Mouse (Mus musculus) heart, postnatal 10 days (tissue): ENCODE results near the gene Gm48551. TPM values are rescaled to one million over a fixed set of nuclear protein-coding genes. Genes with fewer than 3 reads are reported as not detected.

Experiments
- DNase-seq, 2 experiments: peaks; one replicate each; pipeline ENCODE4 v3.0.0; 2021
- intact Hi-C: fragments of 180-260 bp; cut with DNase I; formaldehyde crosslinking; loops from one replicate; pipeline ENCODE4 v1.15.1; 2025
- total RNA-seq, 2 experiments: library from RNA; stranded (reverse); gene quantifications; 2 replicates each; pipeline ENCODE4 v1.2.3; 2021

The Gm48551 gene
- total RNA-seq, 2 experiments from 2014 or later, result 0.74 to 0.87 TPM

DNA sequence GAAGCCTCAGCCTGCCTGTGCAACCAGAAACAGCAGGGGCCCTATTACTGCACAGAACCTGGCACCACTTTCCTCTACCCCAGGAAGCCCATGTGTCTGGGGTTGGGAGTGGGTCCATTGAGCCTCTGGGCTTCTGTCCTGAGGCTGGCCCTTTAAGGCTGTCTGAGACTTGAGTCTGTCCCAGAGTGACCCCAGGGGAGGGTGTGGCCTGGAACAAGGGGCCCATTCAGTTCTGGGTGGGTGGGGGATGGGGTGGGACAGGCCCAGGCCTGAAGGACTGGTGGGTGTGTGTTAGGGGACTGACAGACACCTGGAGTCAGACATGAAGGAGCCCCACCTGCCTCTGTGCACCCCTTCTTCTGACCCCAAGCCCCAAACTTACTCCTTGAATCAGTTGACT lies 30.4 kb downstream of the Gm48551 start:
- intact Hi-C loops, result loop anchor here (1.0 kb wide), 1 partner anchor 14 kb away; no protein-coding TSS in a partner anchor
- DNase-seq, result peak; percentile 78 to 81

- DNase-seq, result no peak
- intact Hi-C loops, result no loop called here
Observed at GRCm38 (mm10) chr10:81415146-81415545, 30.9 kb downstream of the Gm48551 start.

DNA sequence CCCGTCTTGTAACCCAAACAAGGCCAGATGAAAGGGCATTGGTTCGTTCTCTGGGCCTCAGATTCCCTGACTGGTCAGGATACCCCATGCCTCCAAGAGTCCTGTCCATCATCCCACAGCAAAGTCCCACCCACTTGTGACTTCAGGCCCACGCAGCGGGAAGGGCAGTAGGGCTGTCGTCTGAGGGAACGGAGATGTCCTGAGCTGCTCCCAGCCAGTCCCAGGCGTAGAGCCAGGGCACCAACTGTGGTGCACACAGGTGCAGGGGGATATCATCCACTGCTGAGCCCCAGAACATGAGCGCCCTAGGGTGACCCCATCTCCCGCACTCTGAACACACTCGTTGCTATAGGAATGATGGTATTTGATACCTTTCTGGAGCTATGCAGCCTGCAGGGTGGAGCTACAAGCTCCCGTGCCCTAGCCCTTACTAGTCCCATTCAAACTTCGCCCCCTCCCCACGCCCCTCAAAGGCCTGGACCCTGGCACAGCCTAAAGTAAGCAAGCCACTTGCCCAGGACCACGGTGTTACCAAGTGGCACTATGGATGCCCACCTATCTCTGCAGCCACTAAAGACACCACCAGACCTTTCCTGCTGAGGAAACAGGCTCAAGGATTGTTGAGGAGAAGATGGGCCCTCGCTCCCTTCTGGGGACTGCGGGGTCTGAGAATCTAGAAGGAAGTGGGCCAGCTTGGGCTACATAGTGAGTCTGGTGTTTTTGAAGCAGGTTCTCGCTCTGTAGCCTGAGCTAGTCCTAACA lies 31.5 kb downstream of the Gm48551 start:
- intact Hi-C loops, result no loop called here

GRCm38 (mm10) chr10:81416581-81417226 lies 32.4 kb downstream of the Gm48551 start:
- peak; percentile 92 for DNase-seq
- intact Hi-C loops, result no loop called here

More for the DNA sequence above, 31.5 kb downstream of the Gm48551 start:
- peak; percentile 66 to 70 for DNase-seq

GRCm38 (mm10) chr10:81417227-81418215 lies 33.3 kb downstream of the Gm48551 start:
- no peak for DNase-seq
- intact Hi-C loops, result no loop called here

DNA sequence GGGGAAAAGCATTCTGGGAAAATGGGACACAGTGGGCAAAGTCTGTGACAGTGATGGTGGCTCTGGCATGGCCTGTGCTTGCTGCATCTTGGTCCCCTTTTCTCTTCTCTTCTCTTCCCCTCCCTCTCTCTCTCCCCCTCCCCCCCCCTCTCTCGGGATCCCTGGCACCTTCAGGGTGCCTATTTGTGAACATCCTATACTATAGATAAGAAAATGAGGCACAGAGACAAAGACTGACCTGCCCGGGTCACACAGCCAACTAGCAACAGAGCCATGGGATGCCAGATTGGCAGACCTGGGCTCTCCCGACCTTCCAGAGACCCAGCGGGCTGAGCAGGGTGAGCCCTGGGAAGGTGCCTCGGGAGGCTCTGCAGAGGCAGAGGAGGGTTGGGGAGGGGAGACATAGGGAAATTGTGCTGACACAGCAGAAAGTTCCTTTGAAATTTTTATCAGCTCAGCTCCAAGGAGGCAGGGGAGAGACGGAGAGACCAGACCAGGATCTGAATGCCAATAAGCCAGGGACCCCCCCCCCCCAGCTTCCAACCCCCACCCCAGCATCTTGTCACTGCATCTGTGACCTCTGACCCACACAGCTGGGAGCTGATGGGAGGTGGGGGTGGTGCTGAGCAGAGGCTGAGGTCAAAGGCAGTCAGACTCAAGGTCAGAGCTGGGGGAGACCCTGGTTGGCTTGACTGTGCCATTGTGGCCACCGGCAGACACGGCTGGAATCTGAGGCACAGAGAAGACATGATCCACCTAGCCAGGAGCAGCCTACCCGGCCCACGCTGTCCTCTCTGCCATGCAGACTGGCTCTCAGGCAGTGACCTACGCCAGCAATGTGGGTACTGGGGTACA lies 34.2 kb downstream of the Gm48551 start:
- intact Hi-C loops, result no loop called here
- peak in 1 of 2 experiments; percentile 12 for DNase-seq

DNA sequence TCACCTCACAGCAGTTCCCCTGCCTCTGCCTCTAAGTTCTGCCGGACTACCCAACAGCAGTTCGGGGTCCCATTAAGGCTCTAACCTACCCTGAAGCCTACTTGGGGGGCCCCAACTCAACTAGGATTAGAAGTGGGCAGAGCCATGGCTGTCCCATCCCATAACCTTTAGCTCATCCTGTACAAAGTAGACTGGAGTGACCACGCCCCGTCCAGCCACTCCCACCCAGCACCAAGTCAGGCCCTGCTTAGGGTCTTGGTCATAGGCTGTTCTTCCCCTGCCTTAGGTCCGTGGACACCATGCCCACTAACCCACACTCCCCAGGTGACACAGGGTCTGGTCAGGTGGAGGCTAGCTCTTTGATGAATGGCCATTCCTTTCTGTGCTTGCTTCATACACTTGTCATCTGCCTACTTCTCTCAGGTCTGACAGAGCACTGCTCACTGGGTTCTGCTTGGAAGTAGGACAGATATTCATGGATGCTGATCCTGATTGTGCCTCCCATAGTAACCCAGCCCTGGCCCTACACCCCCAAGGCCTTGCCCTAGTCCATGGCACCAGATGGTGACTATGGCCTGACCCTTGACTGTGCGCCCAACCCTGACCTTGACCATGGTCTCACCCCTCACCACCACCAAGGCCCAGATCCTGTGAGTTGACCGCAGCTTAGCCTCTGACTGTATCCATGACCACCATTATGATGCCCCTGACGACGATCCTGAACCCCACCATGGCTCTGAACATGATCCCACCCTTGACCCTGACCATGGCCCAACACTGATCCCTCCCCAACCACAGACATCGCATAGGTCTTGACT lies 35.1 kb downstream of the Gm48551 start:
- intact Hi-C loops, result no loop called here
- DNase-seq, result peak; percentile 3 to 5

- intact Hi-C loops, result no loop called here
- DNase-seq, result peak in 1 of 2 experiments; percentile 5
Observed at GRCm38 (mm10) chr10:81420191-81420767, 36.0 kb downstream of the Gm48551 start.

- intact Hi-C loops, result no loop called here
- peak in 1 of 2 experiments; percentile 13 for DNase-seq
Observed at GRCm38 (mm10) chr10:81421041-81421796, 37.0 kb downstream of the Gm48551 start.

- intact Hi-C loops, result no loop called here
- DNase-seq, result peak; percentile 52 to 59
Observed at GRCm38 (mm10) chr10:81421797-81422100, 37.5 kb downstream of the Gm48551 start.

DNA sequence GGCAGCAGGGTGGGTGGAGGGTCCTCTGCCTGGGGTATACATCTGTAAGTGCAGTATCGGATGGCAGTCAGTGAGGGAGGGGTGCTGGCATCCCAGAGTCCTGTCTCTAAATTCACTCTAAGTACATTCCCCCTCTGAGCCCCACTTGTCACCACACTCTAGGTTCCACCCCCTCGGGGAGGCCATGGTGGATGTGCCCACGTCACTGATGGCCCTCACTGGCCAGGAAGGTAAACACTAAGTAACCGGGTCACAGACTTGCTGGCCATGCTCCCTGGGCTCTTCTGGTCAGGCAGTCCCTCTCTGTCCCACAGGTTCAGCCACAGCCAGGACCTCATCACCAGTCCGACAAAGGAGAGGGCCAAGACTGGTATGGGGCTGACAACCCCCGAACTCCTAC lies 37.9 kb downstream of the Gm48551 start:
- DNase-seq, result no peak

DNA sequence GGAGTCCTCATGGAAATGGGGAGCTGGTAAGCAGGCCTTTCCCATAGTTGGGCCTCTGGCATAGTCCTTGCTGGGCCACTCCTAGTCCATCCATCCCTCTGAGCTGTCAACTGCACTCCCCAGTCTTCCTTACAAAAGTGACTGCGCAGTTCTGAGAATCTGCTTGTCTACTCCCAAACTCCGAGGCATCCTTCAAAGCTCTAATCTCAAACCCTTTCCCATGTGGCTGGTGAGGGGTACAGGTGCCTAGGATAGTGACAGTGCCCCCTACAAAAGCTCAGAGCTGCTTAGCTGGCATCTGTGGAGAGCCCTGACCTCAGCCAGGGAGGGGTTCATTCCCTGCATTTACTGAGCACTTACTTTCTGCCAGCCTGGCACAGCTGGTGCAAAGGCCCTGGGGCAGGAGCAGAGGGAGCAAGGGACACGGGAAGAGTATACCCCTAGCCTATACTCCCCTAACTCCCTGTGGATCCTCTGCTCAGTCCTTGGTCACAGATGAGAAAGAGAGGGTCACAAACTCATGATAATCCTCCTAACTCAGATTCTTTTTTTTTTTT lies 38.5 kb downstream of the Gm48551 start:
- intact Hi-C loops, result no loop called here
- no peak for DNase-seq

More for the DNA sequence above, 37.9 kb downstream of the Gm48551 start:
- intact Hi-C loops, result no loop called here

- DNase-seq, result peak; percentile 8 to 10
- intact Hi-C loops, result loop anchor here (2.0 kb wide), 1 partner anchor 13 kb away; no protein-coding TSS in a partner anchor
Observed at GRCm38 (mm10) chr10:81423476-81424245, 39.4 kb downstream of the Gm48551 start.

DNA sequence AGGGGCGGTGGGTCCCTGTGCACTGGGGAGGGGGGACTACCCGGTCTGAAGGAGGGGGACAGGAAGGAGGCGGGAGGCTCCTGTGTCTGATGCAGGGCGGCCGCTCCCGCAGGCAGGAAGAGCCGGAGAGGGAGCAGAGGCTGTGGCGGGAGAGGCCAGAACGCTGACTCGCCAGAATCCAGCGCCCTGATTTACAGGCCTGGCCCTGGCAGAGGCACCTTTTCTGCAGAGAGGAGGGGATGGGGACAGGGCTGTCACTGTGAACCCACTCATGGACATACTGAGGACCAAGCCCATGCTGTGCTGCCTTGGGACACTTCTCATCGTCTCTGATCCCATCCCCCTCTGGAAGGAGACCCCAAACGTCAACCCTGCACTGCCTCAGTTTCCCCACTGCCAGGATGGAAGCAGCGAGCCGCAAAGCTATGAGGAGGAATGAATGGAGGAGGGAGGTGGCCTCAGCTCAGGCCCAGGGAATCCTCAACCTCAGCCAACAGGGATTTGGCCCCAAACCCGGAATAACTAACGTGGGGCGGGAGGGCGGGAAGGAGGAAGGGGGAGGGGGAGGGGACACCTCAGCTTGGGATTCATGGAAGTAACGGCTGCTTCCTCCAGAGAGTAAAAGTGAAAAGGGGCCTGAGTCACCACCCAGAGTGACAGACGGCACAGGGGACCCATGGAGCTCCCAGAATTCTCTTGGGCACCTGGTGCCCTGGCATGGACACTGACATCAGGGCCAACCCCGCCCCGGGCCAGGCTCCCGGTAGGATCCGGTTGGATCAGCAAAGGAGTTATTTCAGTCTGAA lies 40.2 kb downstream of the Gm48551 start:
- DNase-seq, result peak; percentile 87
- intact Hi-C loops, result loop anchor here (2.0 kb wide), 1 partner anchor 14 kb away; no protein-coding TSS in a partner anchor

GRCm38 (mm10) chr10:81425236-81425850 lies 41.1 kb downstream of the Gm48551 start:
- DNase-seq, result peak; percentile 76 to 81
- intact Hi-C loops, result loop anchor here (2.0 kb wide), 1 partner anchor 15 kb away; no protein-coding TSS in a partner anchor
